Comparison of ENCODE assay signal across 25 mouse cellular contexts in the genomic region with DNA sequence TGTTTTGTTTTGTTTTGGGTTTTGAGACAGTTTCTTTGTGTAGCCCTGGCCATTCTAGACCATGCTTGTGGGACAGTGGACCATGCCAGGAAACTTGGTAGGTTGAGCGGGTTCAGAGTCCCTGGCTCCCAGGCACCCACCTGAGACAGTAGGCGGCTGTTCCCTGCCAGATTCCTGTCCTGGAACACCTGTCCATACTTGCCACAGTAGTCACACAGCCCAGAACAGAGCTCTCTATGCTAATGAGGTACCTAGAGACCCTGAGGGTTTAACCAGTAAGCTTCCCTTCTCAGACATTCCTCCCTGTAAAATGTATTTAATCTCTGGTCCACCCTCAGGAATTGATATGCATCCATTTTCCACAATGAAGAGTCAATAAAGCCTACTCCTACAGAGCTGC. TPM values are rescaled to one million over a fixed set of nuclear protein-coding genes. Genes with fewer than 3 reads are reported as not detected.
"Had no signal": no experiment of that assay in that cellular context is flagged by ENCODE, and none has a peak within 500 bp of the region (broad histone marks: within the 10 kb centered on the region; RNA-seq: fewer than 3 reads in every experiment).

No protein-coding gene starts in this region.

- ATAC-seq: liver, postnatal 0 days; lung, postnatal 0 days; midbrain, embryonic 13.5 days; midbrain, embryonic 15.5 days had no signal

- DNase-seq: liver, postnatal 0 days; lung, adult 2 months; lung, postnatal 14 days; lung, postnatal 36 days; retina, postnatal 1 day; right cerebral cortex, adult 18-20 months; right cerebral cortex, postnatal 25 days; right cerebral cortex, postnatal 4 days; spleen, adult 18-20 months; thymus, adult 2 months; thymus, postnatal 25 days; thymus, postnatal 4 days had no signal

- H3K4me2 ChIP-seq: lung, embryonic 15.5 days; midbrain, embryonic 11.5 days; midbrain, embryonic 13.5 days; midbrain, embryonic 15.5 days; neural tube, embryonic 12.5 days had no signal

- H3K4me3 ChIP-seq: lung, embryonic 15.5 days; megakaryocyte, embryonic 14.5 days; midbrain, embryonic 13.5 days; midbrain, embryonic 15.5 days; neural tube, embryonic 12.5 days had no signal

- H3K27ac ChIP-seq: lung, embryonic 15.5 days; macrophage; midbrain, embryonic 13.5 days; midbrain, embryonic 15.5 days; neural tube, embryonic 12.5 days had no signal

- H3K36me3 ChIP-seq: lung, embryonic 15.5 days had no signal

- H3K27me3 ChIP-seq: lung, embryonic 15.5 days; megakaryocyte, embryonic 14.5 days; midbrain, embryonic 13.5 days; midbrain, embryonic 15.5 days; neural tube, embryonic 12.5 days had no signal

- H3K9me3 ChIP-seq: lung, embryonic 15.5 days; megakaryocyte, embryonic 14.5 days; midbrain, embryonic 13.5 days; midbrain, embryonic 15.5 days; neural tube, embryonic 12.5 days had no signal

- H3K4me1 ChIP-seq: lung, embryonic 15.5 days had no signal

- H3K9ac ChIP-seq: liver, postnatal 0 days; lung, embryonic 15.5 days; midbrain, embryonic 13.5 days; midbrain, embryonic 15.5 days; neural tube, embryonic 12.5 days had no signal

RNA-seq across cellular contexts. Expression of gene Cd209g, which starts 40.1 kb away (rescaled TPM):
- polyA plus RNA-seq: lung, embryonic 15.5 days; lung, postnatal 0 days; macrophage; midbrain, embryonic 11.5 days; midbrain, embryonic 13.5 days; midbrain, embryonic 15.5 days; midbrain, postnatal 0 days; neural tube, embryonic 12.5 days; neural tube, embryonic 14.5 days; small intestine, adult 2 months; stomach, embryonic 14.5 days; stomach, embryonic 16.5 days had no signal

RNA-seq across cellular contexts. Expression of gene Lrrc8e, which starts 52.6 kb away (rescaled TPM):
- polyA plus RNA-seq: macrophage; midbrain, embryonic 13.5 days had no signal
